Mouse (Mus musculus) retina, postnatal 1 day (tissue): Measurements from ENCODE around the gene Vmn2r40.
"Not testable (repeated sequence)": the region's sequence is repeated elsewhere in the genome, so short reads cannot be mapped to it uniquely, and the experiment has no call there.

Experiments
- DNase-seq: peaks from one replicate; pipeline ENCODE4 v3.0.0-alpha.2; 2012

Vmn2r40 gene

DNA sequence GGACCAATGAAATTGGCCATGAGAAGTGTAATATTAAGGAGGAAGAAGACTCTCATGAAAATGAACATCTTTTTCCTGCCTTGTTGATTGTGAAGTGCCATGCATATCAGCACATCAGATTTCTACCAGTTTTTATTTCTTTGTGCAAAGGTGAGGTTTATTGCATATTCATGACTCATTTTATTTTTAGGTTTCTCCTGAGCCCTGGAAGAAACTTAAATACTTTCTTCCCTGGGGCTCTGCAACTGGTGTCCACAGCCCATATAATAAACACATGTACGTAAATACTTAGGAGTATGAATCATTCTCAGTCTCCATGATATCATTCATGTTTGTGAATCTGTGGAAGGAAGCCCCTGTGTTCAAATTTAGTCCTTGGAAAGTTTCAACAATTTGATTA is at the start of gene Vmn2r40:
Vmn2r40 (minus strand) TSS at position 101 of the 400 bp plus-strand sequence.
- not testable (repeated sequence) for DNase-seq
